Mouse (Mus musculus) hindbrain, embryonic 16.5 days (tissue): ENCODE measurements at regions not wholly inside any gene's neighbourhood (a gene's known extent, or its start where the extent isn't known, plus 50 kb on each side); places are given as distances from the start of the nearest gene placed in this dataset.

Experiments
- ATAC-seq: fragments of 200-750 bp; cut with Nextera tagmentation; 2 replicates; pipeline ENCODE4 v1.8.0; 2017; ENCODE audit warnings: moderate TSS enrichment, moderate library complexity
- H3K27ac ChIP-seq: fragments of 300-500 bp; sonication (generic); 2 replicates; pipeline ENCODE4 v1.5.1; 2014; ENCODE audit warnings: low read depth, mild to moderate bottlenecking, control low read depth, low read length, moderate library complexity
- H3K27me3 ChIP-seq: fragments of 300-500 bp; sonication (generic); replicated peaks from 2 replicates; pipeline ENCODE4 v1.6.1; 2014; ENCODE audit warnings: low read length; ENCODE audit not compliant: control insufficient read depth, insufficient read depth
- H3K36me3 ChIP-seq: fragments of 300-500 bp; sonication (generic); 2 replicates; pipeline ENCODE4 v1.6.1; 2014; ENCODE audit warnings: mild to moderate bottlenecking, low read length, moderate library complexity, mixed read lengths; ENCODE audit not compliant: control insufficient read depth, insufficient read depth
- H3K4me1 ChIP-seq: fragments of 300-500 bp; sonication (generic); 2 replicates; pipeline ENCODE4 v1.6.1; 2014; ENCODE audit warnings: low read depth, low read length; ENCODE audit not compliant: control insufficient read depth, insufficient read depth
- H3K4me2 ChIP-seq: fragments of 300-500 bp; sonication (generic); 2 replicates; pipeline ENCODE4 v1.6.1; 2014; ENCODE audit warnings: mild to moderate bottlenecking, low read length, control low read depth, moderate library complexity
- H3K4me3 ChIP-seq: fragments of 300-500 bp; sonication (generic); 2 replicates; pipeline ENCODE4 v1.5.1; 2014; ENCODE audit warnings: mild to moderate bottlenecking, low read length, control low read depth, moderate library complexity
- H3K9ac ChIP-seq: fragments of 300-500 bp; sonication (generic); 2 replicates; pipeline ENCODE4 v1.6.1; 2014; ENCODE audit warnings: low read depth, mild to moderate bottlenecking, control low read depth, low read length, moderate library complexity
- H3K9me3 ChIP-seq: fragments of 300-500 bp; sonication (generic); 2 replicates; pipeline ENCODE4 v1.6.1; 2014; ENCODE audit warnings: mild to moderate bottlenecking, low read length, moderate library complexity; ENCODE audit not compliant: control insufficient read depth
- WGBS: fragments of 180-500 bp; shearing (Covaris S2); extraction: QIAGEN DNeasy Blood & Tissue Kit; methylation state at CpG from one replicate; pipeline ENCODE4 v1.1.7; 2014; 5-methylcytosine and 5-hydroxymethylcytosine counted together

DNA sequence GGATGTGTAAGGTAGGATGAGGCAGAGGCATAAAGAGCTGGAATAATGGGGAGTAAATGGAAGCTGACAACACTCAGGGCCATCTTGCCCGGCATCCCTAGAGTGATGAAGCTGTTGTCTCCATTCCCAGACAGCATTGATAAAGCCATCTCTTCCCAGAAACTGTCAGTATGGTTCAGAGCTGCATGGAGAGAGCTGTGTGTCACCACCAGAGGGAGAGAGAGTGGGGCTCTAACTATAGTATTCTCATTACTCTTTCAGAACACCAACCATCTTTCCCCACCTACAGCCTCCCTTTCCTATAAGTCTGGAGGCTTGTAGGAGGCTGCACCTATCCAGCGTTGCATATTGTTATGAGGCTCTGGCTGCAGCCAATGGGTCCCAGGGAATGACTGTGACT, 264.0 kb upstream of the Dusp10 start:
- H3K4me2 ChIP-seq = no peak overlapping the region
- H3K9ac ChIP-seq = no peak overlapping the region
- H3K4me1 ChIP-seq = no peaks in the 10 kb centered on the region
- ATAC-seq = no peak
- 76% methylated on average over 2 of the region's 2 CpGs for WGBS
- H3K27me3 ChIP-seq = no peaks in the 10 kb centered on the region
- no peaks in the 10 kb centered on the region for H3K9me3 ChIP-seq
- no peaks in the 10 kb centered on the region for H3K36me3 ChIP-seq
- H3K4me3 ChIP-seq = no peak overlapping the region
- H3K27ac ChIP-seq = no peak overlapping the region

DNA sequence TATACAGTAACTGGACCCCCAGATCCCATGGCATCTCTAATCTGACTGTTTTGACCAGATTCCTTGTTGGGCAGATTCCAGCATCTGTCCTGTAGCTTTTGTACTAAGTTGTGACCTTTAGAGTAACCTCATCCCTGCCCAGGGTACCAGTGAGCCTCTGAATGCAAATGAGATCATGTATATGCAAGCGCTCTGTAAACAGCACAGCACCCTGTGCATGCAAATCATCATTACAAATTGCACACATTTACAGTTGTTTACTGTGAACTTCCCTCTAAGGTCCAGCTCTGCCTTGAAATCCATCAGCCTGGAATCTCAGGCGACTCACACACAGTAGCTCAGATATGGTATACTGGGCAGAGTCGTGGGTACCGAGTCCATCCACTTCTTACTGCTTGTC, 258.6 kb upstream of the Dusp10 start:
- no peak overlapping the region for H3K27ac ChIP-seq
- H3K27me3 ChIP-seq = no peaks in the 10 kb centered on the region
- 0 out of 2 replicates have a peak, but pooled peaks have one; percentile 4 for ATAC-seq
- no peak overlapping the region for H3K4me3 ChIP-seq
- H3K4me1 ChIP-seq = no peaks in the 10 kb centered on the region; the same call in 1 of the 2 replicates
- H3K9me3 ChIP-seq = no peaks in the 10 kb centered on the region
- H3K4me2 ChIP-seq = no peak overlapping the region
- 61% methylated on average over 4 of the region's 4 CpGs for WGBS
- H3K36me3 ChIP-seq = no peaks in the 10 kb centered on the region
- no peak overlapping the region for H3K9ac ChIP-seq

GRCm38 (mm10) chr1:183756716-183757115, 256.4 kb upstream of the Dusp10 start:
- no peaks in the 10 kb centered on the region for H3K27me3 ChIP-seq
- no peak for ATAC-seq
- H3K4me3 ChIP-seq = no peak overlapping the region
- no peak overlapping the region for H3K4me2 ChIP-seq
- no peak overlapping the region for H3K27ac ChIP-seq
- no peaks in the 10 kb centered on the region for H3K36me3 ChIP-seq
- H3K9me3 ChIP-seq = no peaks in the 10 kb centered on the region
- WGBS = 61% methylated on average over 8 of the region's 8 CpGs
- no peaks in the 10 kb centered on the region; the same call in 1 of the 2 replicates for H3K4me1 ChIP-seq
- no peak overlapping the region for H3K9ac ChIP-seq

DNA sequence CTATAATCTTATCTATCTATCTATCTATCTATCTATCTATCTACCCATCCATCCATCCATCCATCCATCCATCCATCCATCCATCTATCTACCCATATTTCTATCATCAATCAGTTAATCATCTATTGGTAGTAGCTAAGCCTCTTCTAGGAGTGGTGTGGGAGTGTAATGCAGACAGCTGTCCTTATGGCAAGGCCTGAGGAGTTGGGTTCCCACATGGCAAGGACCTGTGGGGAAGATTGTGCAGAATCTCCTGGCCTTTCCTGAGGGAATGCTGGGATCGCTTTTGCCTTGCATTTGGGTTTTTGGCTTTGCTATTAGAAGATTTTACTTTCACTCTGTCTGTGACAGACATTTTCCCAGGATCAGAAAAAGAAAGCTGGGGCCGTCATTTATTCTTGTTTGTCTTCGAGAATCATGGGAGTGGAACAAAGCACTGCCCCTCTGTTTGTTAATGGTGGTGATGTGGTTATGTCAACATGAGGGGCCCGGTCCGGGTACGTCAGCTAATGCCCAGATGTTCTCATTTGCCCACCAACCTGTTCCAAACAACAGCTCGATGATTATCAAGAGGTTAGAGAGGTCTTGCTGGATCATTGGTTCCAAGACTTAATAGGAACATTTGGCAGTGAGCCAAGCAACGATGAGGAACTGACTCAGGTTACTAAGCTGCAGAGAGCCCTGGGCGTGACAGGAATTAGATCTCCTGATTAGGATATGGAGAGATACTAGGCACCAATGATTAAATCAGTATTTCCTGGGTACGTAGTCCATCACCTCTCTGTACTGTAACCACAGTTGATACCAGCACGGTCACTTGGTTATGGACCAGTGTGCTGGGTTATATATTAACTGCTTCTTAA, 249.0 kb upstream of the Dusp10 start:
- WGBS = 63% methylated on average over 11 of the region's 11 CpGs
- no peak for ATAC-seq

DNA sequence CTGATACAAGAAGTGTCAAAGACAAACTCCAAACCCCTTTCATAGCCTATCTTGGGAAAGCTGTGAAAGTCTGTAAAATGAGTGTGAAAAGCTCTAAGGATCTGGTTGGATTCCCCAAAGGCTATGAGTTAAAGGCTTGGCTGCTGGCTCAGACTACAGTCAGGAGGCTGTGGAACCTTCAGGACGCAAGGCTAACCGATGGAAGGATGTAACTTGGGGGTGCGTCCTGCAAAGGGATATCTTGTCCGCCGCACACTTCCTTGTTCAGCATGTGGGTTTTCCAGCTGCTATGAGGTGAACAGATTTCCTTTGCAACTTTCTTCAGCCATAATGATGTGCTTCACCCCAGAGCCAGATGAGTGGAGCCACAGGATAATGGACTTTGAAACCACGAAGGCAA, 240.3 kb upstream of the Dusp10 start:
- Histone ChIP-seq H3K9me3 (no peaks in the 10 kb centered on the region), H3K4me1 (no peaks in the 10 kb centered on the region), H3K4me3 (no peak overlapping the region), H3K27me3 (no peaks in the 10 kb centered on the region), H3K36me3 (no peaks in the 10 kb centered on the region), H3K27ac (no peak overlapping the region), H3K9ac (no peak overlapping the region), H3K4me2 (no peak overlapping the region)
- ATAC-seq = no peak
- WGBS = 95% methylated on average over 6 of the region's 6 CpGs

More for the DNA sequence above, 249.0 kb upstream of the Dusp10 start:
- Histone ChIP-seq H3K36me3 (no peaks in the 10 kb centered on the region), H3K27ac (no peak overlapping the region), H3K9ac (no peak overlapping the region), H3K27me3 (no peaks in the 10 kb centered on the region), H3K4me1 (no peaks in the 10 kb centered on the region), H3K4me2 (no peak overlapping the region), H3K9me3 (no peaks in the 10 kb centered on the region), H3K4me3 (no peak overlapping the region)

- 94% methylated on average over 9 of the region's 9 CpGs for WGBS
- H3K4me3 ChIP-seq = no peak overlapping the region
- no peaks in the 10 kb centered on the region for H3K9me3 ChIP-seq
- ATAC-seq = no peak
- H3K36me3 ChIP-seq = no peaks in the 10 kb centered on the region
- peaks cover 8% of the 10 kb centered on the region; the same call in 1 of the 2 replicates for H3K4me1 ChIP-seq
- H3K9ac ChIP-seq = no peak overlapping the region
- no peaks in the 10 kb centered on the region for H3K27me3 ChIP-seq
- no peak overlapping the region for H3K27ac ChIP-seq
- H3K4me2 ChIP-seq = no peak overlapping the region
Observed at GRCm38 (mm10) chr1:183780180-183780579, 232.9 kb upstream of the Dusp10 start.

- H3K4me2 ChIP-seq = no peak overlapping the region
- H3K36me3 ChIP-seq = no peaks in the 10 kb centered on the region
- H3K27ac ChIP-seq = no peak overlapping the region
- WGBS = 35% methylated on average over 4 of the region's 4 CpGs
- no peak overlapping the region for H3K9ac ChIP-seq
- H3K9me3 ChIP-seq = no peaks in the 10 kb centered on the region
- H3K4me1 ChIP-seq = peaks cover 8% of the 10 kb centered on the region; the same call in 1 of the 2 replicates
- H3K27me3 ChIP-seq = no peaks in the 10 kb centered on the region
- no peak overlapping the region for H3K4me3 ChIP-seq
- ATAC-seq = 0 out of 2 replicates have a peak, but pooled peaks have one; percentile 48
Observed at GRCm38 (mm10) chr1:183780779-183781178, 232.3 kb upstream of the Dusp10 start.

DNA sequence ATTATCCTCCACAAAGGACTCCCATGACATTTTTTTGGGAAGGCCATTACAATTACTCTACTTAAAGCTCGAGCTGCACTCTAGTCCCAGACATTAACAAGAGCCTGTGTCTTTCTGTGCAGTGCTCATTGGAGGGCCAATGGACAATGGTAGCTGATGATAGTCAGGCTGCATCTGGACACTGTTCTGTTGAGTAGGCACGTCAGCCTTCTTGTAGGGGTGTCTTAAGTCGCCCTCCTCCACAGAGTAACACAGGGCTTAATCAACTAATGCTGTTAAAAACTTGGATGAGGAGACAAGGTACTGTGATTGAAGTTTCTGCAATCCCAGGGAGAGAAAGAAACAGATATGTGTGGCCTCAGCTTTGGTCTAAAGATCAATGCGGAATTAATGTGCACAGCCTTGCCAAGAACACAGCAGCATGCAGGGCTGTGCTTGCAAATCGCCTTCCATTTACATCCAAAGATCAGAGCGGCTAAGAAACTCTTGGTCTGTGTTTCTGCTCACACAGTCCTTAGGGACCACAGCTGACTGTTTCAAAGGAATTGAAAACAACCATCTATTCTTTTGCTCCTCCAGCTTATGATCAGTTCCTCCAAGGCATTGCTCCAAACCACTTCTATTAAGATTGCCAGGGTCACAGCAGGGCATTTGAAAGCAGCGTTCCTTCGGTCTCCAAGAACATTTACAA, 229.5 kb upstream of the Dusp10 start:
- no peaks in the 10 kb centered on the region for H3K36me3 ChIP-seq
- peaks cover 8% of the 10 kb centered on the region; the same call in 1 of the 2 replicates for H3K4me1 ChIP-seq
- no peak overlapping the region for H3K27ac ChIP-seq
- no peak overlapping the region for H3K4me2 ChIP-seq
- ATAC-seq = peak; percentile 71
- H3K4me3 ChIP-seq = no peak overlapping the region
- no peaks in the 10 kb centered on the region for H3K9me3 ChIP-seq
- H3K9ac ChIP-seq = no peak overlapping the region
- WGBS = 45% methylated on average over 8 of the region's 8 CpGs
- H3K27me3 ChIP-seq = no peaks in the 10 kb centered on the region

DNA sequence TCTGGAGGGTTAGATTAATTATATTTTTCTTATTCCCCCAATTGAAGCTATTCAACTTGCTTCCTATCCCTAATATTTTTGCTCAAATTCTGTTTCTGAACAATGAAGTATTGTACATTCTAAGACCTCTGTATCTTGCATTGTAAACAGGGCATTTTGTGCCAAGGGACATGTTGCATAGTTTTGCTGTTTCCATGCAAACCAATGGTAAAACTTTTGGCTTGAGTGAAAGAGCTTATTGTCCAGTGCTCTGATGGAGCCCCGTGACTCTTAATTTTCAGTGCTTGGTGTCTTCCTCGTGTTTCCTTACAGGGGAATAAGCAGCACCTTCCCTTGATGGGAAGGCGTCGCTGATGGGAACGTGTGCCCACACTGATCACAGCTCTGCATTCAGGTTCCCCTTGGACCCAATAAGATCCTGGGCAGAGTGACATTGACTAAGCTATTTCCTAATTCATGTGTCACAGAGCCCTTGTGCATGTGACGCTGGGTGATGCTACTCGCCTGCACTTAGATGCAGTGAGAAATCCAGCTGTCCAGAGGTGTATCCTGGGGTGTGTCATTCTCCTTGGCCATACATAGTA, 220.8 kb upstream of the Dusp10 start:
- Histone ChIP-seq H3K4me2 (no peak overlapping the region), H3K9me3 (peaks cover 2% of the 10 kb centered on the region; the same call in 1 of the 2 replicates), H3K9ac (no peak overlapping the region), H3K27me3 (no peaks in the 10 kb centered on the region), H3K27ac (no peak overlapping the region), H3K4me1 (peaks cover 3% of the 10 kb centered on the region; the same call in 1 of the 2 replicates), H3K4me3 (no peak overlapping the region), H3K36me3 (no peaks in the 10 kb centered on the region)
- peak; percentile 52; the same call in 1 of the 2 replicates for ATAC-seq
- WGBS = 68% methylated on average over 7 of the region's 7 CpGs
